Mouse (Mus musculus) heart, adult 2 months (tissue): Measurements from ENCODE around the gene Ezh2.

ENCODE experiments used
- CTCF ChIP-seq: fragments of 200-600 bp; IDR thresholded peaks from 2 replicates; pipeline ENCODE4 v1.8.1; 2022; ENCODE audit warnings: antibody characterized with exemption, mild to moderate bottlenecking, moderate library complexity
- EP300 ChIP-seq: fragments of 200-500 bp; IDR thresholded peaks from 2 replicates; pipeline ENCODE4 v1.6.1; 2011; ENCODE audit warnings: low read depth, low read length, control low read depth; ENCODE audit not compliant: insufficient read depth
- POLR2A ChIP-seq: fragments of 200-500 bp; IDR thresholded peaks from 2 replicates; pipeline ENCODE4 v1.6.1; 2011; ENCODE audit warnings: mild to moderate bottlenecking, low read depth, low read length, control low read depth; ENCODE audit not compliant: insufficient read depth

DNA sequence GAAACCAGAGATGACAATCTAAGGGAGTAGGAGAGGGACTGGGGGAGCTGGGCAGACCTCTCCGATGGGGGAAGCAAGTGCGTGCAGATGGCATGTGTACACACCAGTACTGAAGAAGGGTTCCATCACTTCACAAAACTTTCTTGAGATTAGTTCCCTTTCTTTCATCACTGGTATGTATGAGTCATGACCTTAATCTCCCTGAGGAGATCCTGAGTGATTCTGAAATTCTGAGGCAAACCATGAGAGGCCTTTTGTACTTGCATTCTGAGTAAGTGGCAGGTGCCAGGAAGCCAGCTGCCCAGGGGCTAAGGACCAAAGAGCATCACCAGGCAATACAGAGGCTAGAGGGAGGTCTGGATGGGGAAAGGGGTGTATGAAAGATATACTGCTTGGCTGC, 25.9 kb upstream of the Ezh2 start:
- no peak for TF ChIP-seq CTCF
- TF ChIP-seq POLR2A: no peak
- TF ChIP-seq EP300: no peak
